Mouse (Mus musculus) lung, postnatal 36 days (tissue): ENCODE measurements around the gene Mrps18a.

Experiments used
- DNase-seq: peaks from one replicate; pipeline ENCODE4 v3.0.0; 2022; ENCODE audit warnings: mixed read lengths

Mrps18a gene

DNA sequence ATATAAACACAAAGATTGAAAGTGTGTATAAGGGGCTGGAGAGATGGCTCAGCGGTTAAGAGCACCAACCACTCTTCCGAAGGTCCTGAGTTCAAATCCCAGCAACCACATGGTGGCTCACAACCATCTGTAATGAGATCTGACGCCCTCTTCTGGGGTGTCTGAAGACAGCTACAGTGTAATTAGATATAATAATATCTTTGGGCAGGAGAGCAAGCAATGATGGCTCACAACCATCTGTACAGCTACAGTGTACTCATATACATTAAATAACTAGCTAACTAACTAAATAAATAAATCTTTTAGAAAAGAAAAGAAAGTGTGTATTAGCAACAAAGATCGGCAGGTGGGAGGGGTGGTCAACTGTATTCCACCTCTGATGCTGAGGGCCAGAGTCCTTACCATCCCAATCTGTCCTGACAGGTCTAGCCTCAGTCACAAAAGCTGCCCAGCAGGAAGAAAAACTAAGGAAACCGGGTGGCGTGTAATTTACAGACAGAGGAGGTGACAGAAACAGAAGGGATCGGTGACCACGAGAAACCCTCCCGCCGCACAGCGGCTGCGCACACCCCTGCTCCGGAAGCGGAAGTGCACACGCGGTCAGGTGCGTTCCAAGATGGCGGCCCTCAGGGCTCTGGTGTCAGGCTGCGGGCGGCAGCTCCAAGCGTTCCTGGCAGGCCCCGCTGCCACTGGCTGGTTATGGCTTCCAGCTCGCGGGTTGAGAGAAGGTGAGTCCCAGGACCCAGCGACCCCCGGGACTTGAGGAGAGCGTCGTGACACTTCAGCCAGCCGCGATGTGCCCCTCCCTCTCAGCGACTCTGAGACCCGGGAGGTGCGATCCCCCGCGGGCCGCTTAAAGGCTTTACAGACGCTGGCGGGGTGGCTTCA is at the start of gene Mrps18a:
Gene Mrps18a, plus strand, starts transcription at position 585 of the 888 bp plus-strand sequence.
- peak; percentile 86 for DNase-seq

GRCm38 (mm10) chr17:46063283-46063973 is 47.4 kb upstream of the Mrps18a start:
- peak; percentile 83 for DNase-seq

DNA sequence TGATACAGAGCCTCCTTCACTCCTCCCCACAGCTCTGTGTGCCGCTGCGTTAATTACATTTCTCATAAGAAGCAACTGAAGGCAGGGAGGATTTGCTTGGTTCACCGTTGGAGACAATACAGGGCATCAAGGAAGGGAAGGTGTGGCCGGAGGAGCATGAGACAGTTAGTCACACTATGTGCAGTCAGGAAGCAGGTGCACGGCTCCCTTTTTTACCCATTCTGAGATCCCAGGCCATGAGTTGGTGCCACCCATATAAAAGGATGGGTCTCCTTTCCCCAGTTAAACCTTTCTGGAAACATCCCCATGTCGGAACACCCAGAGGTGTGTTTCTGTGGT is 46.8 kb upstream of the Mrps18a start:
- DNase-seq: no peak

DNA sequence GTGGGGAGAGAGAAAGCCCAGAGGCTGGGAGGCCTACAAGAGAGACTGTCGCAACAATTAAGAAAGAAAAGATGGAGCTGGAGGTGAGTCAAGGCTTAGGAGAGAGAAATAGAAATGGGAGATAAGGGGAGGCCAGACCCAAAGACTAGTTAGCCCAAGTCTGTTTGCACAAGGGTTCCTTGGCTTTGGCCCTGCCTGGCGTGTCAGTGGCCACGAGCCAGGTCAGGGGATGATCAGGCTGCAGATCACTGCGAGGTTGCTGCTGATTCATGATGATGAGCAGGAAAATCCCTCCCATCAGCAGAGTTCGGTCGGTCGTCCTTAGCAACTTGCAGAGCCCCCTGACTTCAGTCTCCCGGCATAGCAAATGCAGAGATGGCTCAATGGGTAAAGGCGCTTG is 40.7 kb upstream of the Mrps18a start:
- DNase-seq: no peak

DNA sequence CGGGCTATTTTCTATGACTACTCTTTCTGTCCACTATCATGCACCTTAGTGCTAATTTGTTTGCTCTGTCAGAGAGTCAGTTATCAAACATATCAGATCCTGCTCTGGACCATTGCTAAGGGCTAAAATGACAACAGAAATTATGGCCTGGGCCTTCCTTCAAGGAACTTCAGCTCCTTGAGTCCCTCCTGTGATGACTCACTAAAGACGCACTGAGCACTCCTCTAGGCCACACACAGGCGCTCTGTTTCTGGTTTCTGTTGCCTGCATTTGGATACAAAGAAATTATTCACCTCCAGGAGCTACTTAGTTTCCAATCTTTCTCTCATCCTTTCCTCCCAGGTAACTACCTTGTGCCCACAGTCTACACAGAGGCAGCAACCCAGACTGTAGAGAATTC is 39.3 kb upstream of the Mrps18a start:
- DNase-seq: no peak

- peak; percentile 95 for DNase-seq
Measured at GRCm38 (mm10) chr17:46073730-46074301, 37.0 kb upstream of the Mrps18a start.

GRCm38 (mm10) chr17:46074398-46075115 is 36.2 kb upstream of the Mrps18a start:
- no peak for DNase-seq

DNA sequence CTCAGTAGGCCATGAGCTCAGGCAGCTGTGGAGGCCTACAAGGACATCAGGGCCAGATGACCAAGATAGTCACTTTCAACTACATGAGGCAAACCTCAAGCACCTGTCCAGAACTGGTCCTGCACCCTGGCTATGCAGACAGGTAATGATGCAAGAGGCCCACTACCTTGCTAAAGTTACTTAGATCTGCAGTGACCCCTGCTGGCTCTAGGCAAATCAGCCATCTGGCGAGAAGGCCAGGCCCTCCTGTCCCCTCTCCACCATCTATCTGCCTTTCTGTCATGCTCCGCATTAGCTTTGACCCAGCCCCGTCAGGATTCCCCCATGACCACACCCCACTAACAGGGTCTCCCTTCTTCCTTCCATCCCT is 35.7 kb upstream of the Mrps18a start:
- DNase-seq: peak; percentile 85

DNA sequence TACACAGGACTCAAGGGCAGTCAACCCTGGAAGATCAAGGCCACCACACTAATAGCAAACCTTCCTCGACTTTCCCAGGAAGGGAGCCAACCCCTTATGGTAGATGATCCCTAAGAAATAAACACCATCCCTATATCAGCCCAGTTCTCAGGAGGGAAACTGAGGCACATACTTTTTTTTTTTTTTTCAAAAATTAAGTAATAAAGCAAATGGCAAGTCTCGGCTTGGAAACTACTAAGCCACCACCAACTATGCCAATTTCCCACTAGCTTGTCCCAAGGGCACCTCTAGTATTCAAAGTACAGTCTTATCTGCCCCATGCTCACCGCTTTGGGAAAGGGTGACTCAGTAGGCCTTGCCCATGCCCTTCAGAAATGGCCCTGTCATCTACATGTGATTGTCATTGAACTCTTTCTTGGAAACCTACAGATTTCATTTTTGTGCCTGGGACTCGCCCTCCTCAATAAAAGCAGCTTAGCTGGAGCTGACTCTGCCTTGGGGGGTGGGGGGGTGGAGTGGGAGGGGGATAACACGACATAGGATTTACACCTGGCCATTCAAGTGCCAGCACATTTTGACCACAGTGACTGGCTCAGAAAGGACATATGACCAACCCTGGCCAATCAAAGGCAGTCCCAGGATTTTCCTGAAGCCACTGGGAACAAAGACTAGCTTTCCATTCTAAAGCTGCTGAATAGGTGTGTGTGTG is 35.1 kb upstream of the Mrps18a start:
- DNase-seq: no peak

DNA sequence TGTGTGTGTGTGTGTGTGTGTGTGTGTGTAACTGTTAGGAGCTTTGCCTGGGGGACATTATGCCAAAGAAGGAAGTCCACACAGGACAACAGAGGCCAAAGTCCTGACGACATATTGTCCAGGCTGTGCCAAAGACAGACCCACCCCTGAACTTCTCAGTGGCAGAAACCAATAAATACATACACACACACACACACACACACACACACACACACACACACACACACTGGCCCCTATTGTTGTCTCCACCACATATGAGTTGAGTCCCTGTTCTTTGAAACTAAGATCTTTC is 34.6 kb upstream of the Mrps18a start:
- peak; percentile 53 for DNase-seq

- DNase-seq: no peak
Measured at GRCm38 (mm10) chr17:46077921-46078534, 32.8 kb upstream of the Mrps18a start.

DNA sequence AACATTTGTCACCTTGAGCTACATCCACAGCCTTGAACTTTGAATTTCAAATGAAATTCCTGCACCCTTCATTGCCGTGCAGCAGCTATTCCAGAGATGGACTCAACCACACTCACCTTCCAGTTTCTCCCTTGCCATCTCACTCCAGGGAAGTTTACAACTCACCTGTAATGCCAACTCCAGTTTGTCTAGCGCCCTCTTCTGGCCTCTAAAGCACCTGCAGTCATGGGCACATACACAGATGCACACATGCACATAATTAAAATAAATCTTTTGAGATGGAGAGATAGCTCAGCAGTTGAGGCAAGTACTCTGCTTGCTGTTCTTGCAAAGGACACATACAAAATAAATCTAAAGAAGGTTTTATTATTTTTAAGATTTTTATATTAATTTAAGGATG is 31.7 kb upstream of the Mrps18a start:
- DNase-seq: no peak

DNA sequence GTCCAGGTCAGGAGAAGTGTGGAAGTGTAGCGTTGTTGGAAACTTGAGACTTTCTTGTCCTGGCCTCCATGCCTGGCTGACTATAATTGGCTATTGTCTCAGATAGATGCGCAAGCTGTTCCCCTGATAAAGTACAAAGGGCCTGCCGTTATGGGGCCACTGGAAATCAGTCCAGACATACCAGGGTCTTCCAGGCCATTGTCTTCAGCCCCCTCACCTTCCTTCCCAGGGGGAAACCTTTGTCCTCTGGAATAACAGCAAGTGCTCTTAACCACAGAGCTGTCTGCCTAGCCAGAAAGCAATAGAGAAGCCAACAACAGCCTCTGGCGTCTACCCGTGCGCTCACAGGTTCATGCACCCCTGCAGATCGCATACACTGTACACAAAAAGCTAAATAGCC is 30.4 kb upstream of the Mrps18a start:
- no peak for DNase-seq

DNA sequence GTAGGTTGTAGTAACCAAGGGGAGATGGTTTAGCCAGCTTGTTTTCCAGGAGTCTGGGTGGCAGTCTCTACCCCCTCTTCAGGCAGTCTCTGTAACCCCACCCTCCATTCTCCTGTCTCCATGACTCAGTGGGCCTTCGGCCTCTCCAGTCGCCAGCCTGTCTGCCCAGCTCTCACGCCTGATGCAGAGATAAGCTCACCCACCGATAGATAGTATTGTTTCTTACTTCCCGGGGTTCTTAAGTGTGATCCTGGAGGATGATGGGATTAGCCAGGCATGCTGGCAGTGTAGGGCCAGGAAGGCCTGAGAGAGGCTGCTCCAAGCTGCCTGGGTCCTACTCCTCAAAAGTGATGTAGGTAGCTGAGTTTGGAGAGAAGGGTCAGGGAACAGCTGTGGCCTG is 29.7 kb upstream of the Mrps18a start:
- DNase-seq: peak; percentile 69

DNA sequence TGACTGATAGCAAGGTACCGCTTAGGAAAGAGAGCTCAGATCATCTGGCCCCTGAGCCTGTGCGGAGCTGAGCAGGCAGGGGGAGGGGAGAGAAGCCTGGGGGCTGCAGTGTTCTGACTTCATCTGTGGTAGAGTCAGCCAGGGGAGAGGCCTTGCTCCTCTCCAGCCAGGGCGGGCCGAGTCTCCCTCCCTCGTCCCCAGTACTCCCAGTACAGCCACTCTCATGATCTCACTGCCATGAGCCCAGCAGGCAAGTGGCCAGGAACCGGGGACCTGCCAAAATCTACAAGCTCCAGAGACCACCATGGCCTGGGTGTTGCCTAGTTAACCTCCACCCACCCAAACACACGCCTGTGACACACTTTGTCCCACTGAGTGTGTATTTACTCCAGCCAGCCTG is 29.1 kb upstream of the Mrps18a start:
- DNase-seq: peak; percentile 62

GRCm38 (mm10) chr17:46083381-46083780 is 27.4 kb upstream of the Mrps18a start:
- DNase-seq: no peak

- peak; percentile 94 for DNase-seq
Measured at GRCm38 (mm10) chr17:46084091-46084501, 26.7 kb upstream of the Mrps18a start.

DNA sequence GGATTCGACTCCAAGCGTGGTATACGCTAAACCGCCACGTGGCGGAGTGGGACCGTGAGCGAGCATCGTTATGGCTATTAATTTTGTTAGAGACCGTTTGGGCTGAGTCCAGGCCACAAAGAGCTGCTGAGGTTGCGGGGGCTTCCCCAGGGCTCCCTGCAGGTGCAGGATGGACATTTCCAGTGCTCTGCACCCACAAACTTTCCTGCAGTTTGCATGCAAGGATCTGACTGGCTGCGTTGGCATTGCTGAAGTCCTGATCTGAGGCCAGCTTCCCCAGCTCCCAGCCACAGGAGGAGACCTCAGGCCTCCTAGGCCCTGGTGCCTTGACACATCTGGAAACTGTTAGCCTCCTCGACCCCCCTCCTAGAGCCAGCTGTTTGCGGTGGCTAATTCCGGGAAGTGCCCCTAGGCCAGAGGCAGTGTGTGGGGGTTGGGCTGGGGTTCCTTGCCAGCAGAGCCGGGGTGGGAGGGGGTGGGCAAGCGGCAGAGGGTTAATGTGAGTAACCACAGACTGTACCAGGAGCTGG is 24.4 kb upstream of the Mrps18a start:
- no peak for DNase-seq

DNA sequence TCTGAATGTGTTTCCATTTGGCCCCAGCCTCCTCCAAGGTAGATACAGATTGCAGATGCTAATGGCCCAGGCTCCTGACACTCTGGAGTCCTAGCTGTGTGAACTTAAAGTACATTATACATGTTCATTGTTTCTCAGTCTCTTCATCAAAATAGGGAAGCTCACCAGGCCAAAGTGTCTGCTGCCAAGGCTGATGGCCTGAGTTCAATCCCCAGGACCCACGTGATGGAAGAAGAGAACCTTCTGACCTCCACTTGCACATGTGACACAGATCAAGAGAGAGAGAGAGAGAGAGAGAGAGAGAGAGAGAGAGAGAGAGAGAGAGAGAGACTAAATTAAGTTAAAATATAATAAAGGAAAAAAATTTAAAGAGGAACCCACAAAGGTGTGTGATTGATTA is 19.4 kb upstream of the Mrps18a start:
- no peak for DNase-seq

- no peak for DNase-seq
Measured at GRCm38 (mm10) chr17:46091899-46092298, 18.9 kb upstream of the Mrps18a start.

GRCm38 (mm10) chr17:46098525-46098924 is 12.3 kb upstream of the Mrps18a start:
- peak; percentile 64 for DNase-seq

- DNase-seq: no peak
Measured at GRCm38 (mm10) chr17:46101906-46102305, 8.9 kb upstream of the Mrps18a start.
